Mouse (Mus musculus): ENCODE results near the gene Asic2. TPM values are rescaled to one million over a fixed set of nuclear protein-coding genes. Genes with fewer than 3 reads are reported as not detected.

The Asic2 gene
- polyA plus RNA-seq, 1 experiment from 2014 or later: 8.7 TPM

DNA sequence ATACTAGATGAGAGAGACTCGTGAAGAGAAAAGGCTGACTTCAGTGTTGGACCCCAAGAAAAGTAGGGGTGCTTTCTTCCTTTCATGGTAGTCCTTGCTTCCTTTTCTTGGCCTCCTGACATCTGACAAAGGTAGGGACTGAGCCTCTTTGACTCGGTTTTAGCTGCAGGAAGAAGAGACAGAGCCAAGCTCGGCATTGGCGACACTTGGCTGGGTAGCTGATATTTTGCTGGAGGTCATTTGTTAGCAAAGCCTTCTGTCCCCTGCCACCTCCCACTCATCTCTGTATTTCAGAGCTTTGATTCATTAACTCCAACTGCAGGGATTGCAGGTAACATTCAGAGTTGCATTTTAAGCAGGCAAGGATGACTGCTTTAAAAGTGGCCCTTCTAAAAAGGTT, 762.8 kb downstream of the Asic2 start:
- H3K9me3 ChIP-seq (ENCODE audit: control insufficient read depth, low read length): no peaks in the 10 kb centered on the region
- no peak overlapping the region for H3K27ac ChIP-seq (replicated peaks; ENCODE audit: low read depth, low read length)
- no peak for DNase-seq
- H3K4me1 ChIP-seq (ENCODE audit: control insufficient read depth, insufficient read depth, low read length): no peaks in the 10 kb centered on the region
- no peak overlapping the region for H3K4me3 ChIP-seq (replicated peaks; ENCODE audit: low read depth, low read length)
- H3K27me3 ChIP-seq (ENCODE audit: control insufficient read depth, insufficient read depth, low read length): no peaks in the 10 kb centered on the region
- H3K4me2 ChIP-seq (ENCODE audit: low read length): no peak overlapping the region
- H3K36me3 ChIP-seq (ENCODE audit: control insufficient read depth, insufficient read depth, low read length): no peaks in the 10 kb centered on the region
- ATAC-seq (ENCODE audit: low FRiP score, low TSS enrichment): no peak
- 72% methylated on average over 4 of the region's 4 CpGs for WGBS
- no peak overlapping the region for H3K9ac ChIP-seq (replicated peaks; ENCODE audit: low read length)

DNA sequence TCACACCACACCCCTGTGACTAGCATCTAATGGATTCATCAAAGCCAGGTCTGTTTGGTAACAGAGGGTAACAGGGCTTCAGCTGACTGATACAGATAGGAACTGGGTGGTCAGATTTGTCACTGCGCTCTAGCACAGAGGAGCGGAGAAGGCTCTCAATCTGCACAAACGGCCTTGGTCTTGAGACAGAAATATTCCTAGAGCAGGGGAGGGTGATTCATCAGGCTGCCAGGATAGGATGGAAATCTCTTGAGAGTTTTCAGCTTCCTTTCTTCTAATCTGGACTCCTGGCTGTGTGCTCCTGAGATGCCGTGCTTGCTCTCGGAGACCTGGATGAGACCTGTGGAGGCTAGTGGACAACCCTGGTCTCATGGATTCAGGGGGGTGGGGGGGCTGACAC, 765.7 kb downstream of the Asic2 start:
- Histone ChIP-seq H3K4me2 (ENCODE audit: low read length) (no peak overlapping the region), H3K9me3 (ENCODE audit: control insufficient read depth, low read length) (no peaks in the 10 kb centered on the region), H3K4me3 (replicated peaks; ENCODE audit: low read depth, low read length) (no peak overlapping the region), H3K4me1 (ENCODE audit: control insufficient read depth, insufficient read depth, low read length) (no peaks in the 10 kb centered on the region), H3K36me3 (ENCODE audit: control insufficient read depth, insufficient read depth, low read length) (no peaks in the 10 kb centered on the region), H3K27me3 (ENCODE audit: control insufficient read depth, insufficient read depth, low read length) (no peaks in the 10 kb centered on the region), H3K9ac (replicated peaks; ENCODE audit: low read length) (no peak overlapping the region), H3K27ac (replicated peaks; ENCODE audit: low read depth, low read length) (no peak overlapping the region)
- WGBS: 89% methylated on average over 5 of the region's 5 CpGs
- DNase-seq: no peak
- no peak for ATAC-seq (ENCODE audit: low FRiP score, low TSS enrichment)

DNA sequence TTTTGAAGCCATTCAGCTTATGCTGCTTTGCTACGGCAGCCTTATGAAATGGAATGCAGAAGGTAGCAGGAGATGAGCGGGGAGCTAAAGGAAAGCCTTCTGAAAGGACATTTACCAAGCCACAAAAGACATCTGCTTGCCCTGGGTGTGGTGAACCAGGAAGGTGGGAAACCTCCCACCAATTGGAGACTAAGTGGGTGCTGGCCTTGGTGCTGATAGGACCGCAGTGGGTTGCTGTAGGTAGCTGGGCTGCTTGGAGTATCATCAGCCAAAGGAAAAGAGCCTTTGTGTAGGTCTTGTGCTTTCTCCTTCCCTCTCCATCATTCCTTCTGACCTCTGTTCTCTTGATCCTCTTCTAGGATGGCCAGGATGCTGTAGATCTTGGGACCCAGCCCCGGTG, 774.4 kb downstream of the Asic2 start:
- no peaks in the 10 kb centered on the region for H3K27me3 ChIP-seq (ENCODE audit: control insufficient read depth, insufficient read depth, low read length)
- H3K9me3 ChIP-seq (ENCODE audit: control insufficient read depth, low read length): no peaks in the 10 kb centered on the region
- DNase-seq (no peak), ATAC-seq (ENCODE audit: low FRiP score, low TSS enrichment) (no peak)
- no peaks in the 10 kb centered on the region for H3K4me1 ChIP-seq (ENCODE audit: control insufficient read depth, insufficient read depth, low read length)
- H3K9ac ChIP-seq (replicated peaks; ENCODE audit: low read length): no peak overlapping the region
- H3K36me3 ChIP-seq (ENCODE audit: control insufficient read depth, insufficient read depth, low read length): no peaks in the 10 kb centered on the region
- no peak overlapping the region for H3K27ac ChIP-seq (replicated peaks; ENCODE audit: low read depth, low read length)
- H3K4me2 ChIP-seq (ENCODE audit: low read length): no peak overlapping the region
- H3K4me3 ChIP-seq (replicated peaks; ENCODE audit: low read depth, low read length): no peak overlapping the region
- WGBS: 55% methylated on average over 4 of the region's 4 CpGs

DNA sequence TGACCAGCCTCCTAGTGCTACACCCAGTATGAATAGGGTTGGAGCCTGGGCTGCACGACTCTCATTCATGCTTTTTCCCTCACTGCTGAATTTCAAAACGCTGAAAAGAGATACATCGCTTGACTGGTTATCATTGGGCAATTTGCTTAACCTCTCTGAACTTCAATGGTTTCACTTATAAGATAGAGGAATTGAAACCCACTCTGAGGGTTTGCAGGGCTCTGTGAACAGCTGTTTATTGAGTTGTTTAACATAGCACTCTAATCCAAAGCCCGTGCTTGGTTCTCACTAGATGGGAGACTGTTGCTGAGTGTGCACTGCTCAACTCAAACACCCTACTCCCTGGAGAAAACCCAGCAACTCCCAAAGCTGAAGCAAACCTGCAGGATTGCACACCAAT, 776.1 kb downstream of the Asic2 start:
- no peaks in the 10 kb centered on the region for H3K27me3 ChIP-seq (ENCODE audit: control insufficient read depth, insufficient read depth, low read length)
- no peak overlapping the region for H3K4me2 ChIP-seq (ENCODE audit: low read length)
- no peak overlapping the region for H3K9ac ChIP-seq (replicated peaks; ENCODE audit: low read length)
- H3K4me1 ChIP-seq (ENCODE audit: control insufficient read depth, insufficient read depth, low read length): no peaks in the 10 kb centered on the region
- DNase-seq (no peak), ATAC-seq (ENCODE audit: low FRiP score, low TSS enrichment) (no peak)
- no peaks in the 10 kb centered on the region for H3K36me3 ChIP-seq (ENCODE audit: control insufficient read depth, insufficient read depth, low read length)
- H3K9me3 ChIP-seq (ENCODE audit: control insufficient read depth, low read length): no peaks in the 10 kb centered on the region
- no peak overlapping the region for H3K4me3 ChIP-seq (replicated peaks; ENCODE audit: low read depth, low read length)
- 79% methylated on average over 4 of the region's 4 CpGs for whole genome bisulfite sequencing
- H3K27ac ChIP-seq (replicated peaks; ENCODE audit: low read depth, low read length): no peak overlapping the region

DNA sequence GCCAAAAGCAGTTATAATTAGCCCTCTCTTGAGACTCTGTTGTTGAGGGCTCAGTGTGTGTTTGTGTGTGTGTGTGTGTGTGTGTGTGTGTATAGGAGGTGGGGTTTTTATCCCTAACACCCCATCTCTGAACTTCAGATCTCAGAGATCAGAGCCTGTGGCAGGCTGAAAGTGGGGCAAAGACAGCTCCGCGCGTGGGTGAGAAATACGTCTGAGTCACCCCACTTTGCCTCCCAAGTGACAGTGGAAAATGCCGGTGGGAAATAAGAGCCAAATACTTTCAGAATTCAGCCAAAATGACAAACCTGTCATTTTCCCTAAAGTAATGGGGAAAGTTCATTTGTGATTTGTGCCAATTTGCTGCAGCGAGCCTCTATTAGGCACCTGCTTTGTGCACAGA, 779.2 kb downstream of the Asic2 start:
- H3K4me2 ChIP-seq (ENCODE audit: low read length): no peak overlapping the region
- H3K4me3 ChIP-seq (replicated peaks; ENCODE audit: low read depth, low read length): no peak overlapping the region
- no peaks in the 10 kb centered on the region for H3K36me3 ChIP-seq (ENCODE audit: control insufficient read depth, insufficient read depth, low read length)
- H3K27me3 ChIP-seq (ENCODE audit: control insufficient read depth, insufficient read depth, low read length): no peaks in the 10 kb centered on the region
- DNase-seq: no peak
- no peaks in the 10 kb centered on the region for H3K9me3 ChIP-seq (ENCODE audit: control insufficient read depth, low read length)
- WGBS: 94% methylated on average over 6 of the region's 6 CpGs
- H3K4me1 ChIP-seq (ENCODE audit: control insufficient read depth, insufficient read depth, low read length): no peaks in the 10 kb centered on the region
- H3K9ac ChIP-seq (replicated peaks; ENCODE audit: low read length): no peak overlapping the region
- no peak for ATAC-seq (ENCODE audit: low FRiP score, low TSS enrichment)
- no peak overlapping the region for H3K27ac ChIP-seq (replicated peaks; ENCODE audit: low read depth, low read length)

DNA sequence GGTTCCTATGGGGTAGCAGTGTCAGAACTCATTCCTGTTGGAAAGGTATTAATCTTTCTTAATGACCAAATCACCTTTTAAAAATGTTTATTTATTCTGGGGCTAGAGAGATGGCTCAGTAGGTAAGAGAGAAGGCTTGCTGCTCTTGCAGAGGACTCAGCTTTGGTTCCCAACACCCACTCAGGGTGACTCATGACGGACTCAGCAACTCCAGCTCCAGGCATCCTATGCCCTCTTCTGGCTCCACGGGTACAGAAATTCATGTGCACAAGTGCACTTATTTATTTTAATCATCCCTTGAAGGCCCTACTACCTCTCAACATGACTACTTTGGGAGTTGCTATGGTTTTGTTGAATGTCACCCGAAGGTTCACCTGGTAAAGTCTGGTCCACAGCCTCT, 780.4 kb downstream of the Asic2 start:
- WGBS: 93% methylated on average over 3 of the region's 3 CpGs
- H3K9me3 ChIP-seq (ENCODE audit: control insufficient read depth, low read length): no peaks in the 10 kb centered on the region
- DNase-seq: no peak

DNA sequence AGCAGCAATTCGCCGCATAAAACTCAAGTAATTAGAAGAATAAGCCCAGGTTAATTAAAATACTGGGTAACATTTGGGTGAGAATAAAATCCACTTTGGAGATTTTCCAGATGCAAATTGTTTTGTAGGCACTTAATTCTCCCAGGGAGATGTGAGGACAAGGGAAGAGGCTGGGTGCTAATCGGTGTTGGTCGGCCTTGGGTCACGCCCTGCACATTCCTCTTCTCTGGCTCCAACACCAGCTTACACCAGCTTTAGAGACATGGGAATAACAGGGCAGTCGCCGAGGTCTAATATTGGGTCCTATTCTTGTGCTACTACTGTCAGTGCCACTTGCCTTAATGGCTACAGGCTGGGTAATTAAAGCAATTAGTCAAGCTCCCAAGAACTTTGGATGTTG, 783.5 kb downstream of the Asic2 start:
- Histone ChIP-seq H3K36me3 (ENCODE audit: control insufficient read depth, insufficient read depth, low read length) (no peaks in the 10 kb centered on the region), H3K9me3 (ENCODE audit: control insufficient read depth, low read length) (no peaks in the 10 kb centered on the region), H3K4me2 (ENCODE audit: low read length) (no peak overlapping the region), H3K27ac (replicated peaks; ENCODE audit: low read depth, low read length) (no peak overlapping the region), H3K27me3 (ENCODE audit: control insufficient read depth, insufficient read depth, low read length) (no peaks in the 10 kb centered on the region), H3K9ac (replicated peaks; ENCODE audit: low read length) (no peak overlapping the region), H3K4me1 (ENCODE audit: control insufficient read depth, insufficient read depth, low read length) (no peaks in the 10 kb centered on the region), H3K4me3 (replicated peaks; ENCODE audit: low read depth, low read length) (no peak overlapping the region)
- DNase-seq (no peak), ATAC-seq (ENCODE audit: low FRiP score, low TSS enrichment) (no peak)
- 71% methylated on average over 7 of the region's 7 CpGs for WGBS

More for the DNA sequence above, 780.4 kb downstream of the Asic2 start:
- no peaks in the 10 kb centered on the region for H3K27me3 ChIP-seq (ENCODE audit: control insufficient read depth, insufficient read depth, low read length)
- no peaks in the 10 kb centered on the region for H3K36me3 ChIP-seq (ENCODE audit: control insufficient read depth, insufficient read depth, low read length)
- no peak for ATAC-seq (ENCODE audit: low FRiP score, low TSS enrichment)
- no peak overlapping the region for H3K27ac ChIP-seq (replicated peaks; ENCODE audit: low read depth, low read length)
- no peak overlapping the region for H3K4me3 ChIP-seq (replicated peaks; ENCODE audit: low read depth, low read length)
- no peak overlapping the region for H3K9ac ChIP-seq (replicated peaks; ENCODE audit: low read length)
- no peak overlapping the region for H3K4me2 ChIP-seq (ENCODE audit: low read length)
- H3K4me1 ChIP-seq (ENCODE audit: control insufficient read depth, insufficient read depth, low read length): no peaks in the 10 kb centered on the region

DNA sequence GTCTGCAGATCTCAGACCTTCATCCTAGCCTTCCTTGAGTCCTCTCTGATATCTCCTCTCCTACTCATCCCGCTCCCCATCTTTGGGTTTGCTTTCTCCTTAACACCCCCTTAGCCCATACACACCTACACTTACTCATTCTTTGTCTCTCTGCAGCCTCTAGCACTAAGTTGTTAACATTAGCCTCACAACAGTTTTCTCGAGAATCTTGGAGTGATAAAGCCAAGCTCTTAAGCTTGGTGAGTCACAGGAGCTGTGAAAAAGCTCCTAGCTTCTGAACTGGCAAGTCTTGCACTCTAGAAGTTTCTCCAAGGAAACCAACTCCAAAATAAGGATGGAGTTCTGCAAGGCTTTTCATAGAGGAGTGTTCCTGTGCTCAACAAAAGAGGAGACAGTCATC, 803.4 kb downstream of the Asic2 start:
- no peaks in the 10 kb centered on the region for H3K36me3 ChIP-seq (ENCODE audit: control insufficient read depth, insufficient read depth, low read length)
- peaks cover 4% of the 10 kb centered on the region; the same call in 1 of the 2 replicates for H3K9me3 ChIP-seq (ENCODE audit: control insufficient read depth, low read length)
- H3K27ac ChIP-seq (replicated peaks; ENCODE audit: low read depth, low read length): no peak overlapping the region
- no peak overlapping the region for H3K9ac ChIP-seq (replicated peaks; ENCODE audit: low read length)
- no peaks in the 10 kb centered on the region for H3K4me1 ChIP-seq (ENCODE audit: control insufficient read depth, insufficient read depth, low read length)
- no peak for ATAC-seq (ENCODE audit: low FRiP score, low TSS enrichment)
- no peak overlapping the region for H3K4me3 ChIP-seq (replicated peaks; ENCODE audit: low read depth, low read length)
- no peak for DNase-seq
- WGBS: 83% methylated on average over 2 of the region's 2 CpGs
- H3K4me2 ChIP-seq (ENCODE audit: low read length): no peak overlapping the region
- no peaks in the 10 kb centered on the region for H3K27me3 ChIP-seq (ENCODE audit: control insufficient read depth, insufficient read depth, low read length)

DNA sequence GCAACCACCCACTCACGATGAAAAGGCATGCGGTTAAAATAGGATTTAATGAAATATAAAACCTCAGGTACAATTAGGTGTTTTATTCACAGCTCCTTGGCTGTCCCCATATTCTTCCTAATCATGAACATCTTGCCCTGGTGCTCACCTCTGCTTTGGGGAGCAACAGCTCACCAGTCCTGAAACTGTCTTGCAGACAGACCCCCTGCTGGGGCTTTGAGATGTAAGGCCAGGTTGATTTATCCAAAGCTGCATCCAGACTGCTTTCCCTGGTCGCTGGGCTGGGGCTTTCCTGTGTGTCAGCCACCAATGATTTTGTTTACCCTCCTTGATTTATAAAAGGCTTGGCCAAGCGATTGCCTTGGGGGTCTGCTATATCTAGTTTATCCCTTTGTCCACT, 805.2 kb downstream of the Asic2 start:
- no peaks in the 10 kb centered on the region for H3K36me3 ChIP-seq (ENCODE audit: control insufficient read depth, insufficient read depth, low read length)
- no peak overlapping the region for H3K9ac ChIP-seq (replicated peaks; ENCODE audit: low read length)
- DNase-seq (no peak), ATAC-seq (ENCODE audit: low FRiP score, low TSS enrichment) (no peak)
- H3K4me3 ChIP-seq (replicated peaks; ENCODE audit: low read depth, low read length): no peak overlapping the region
- H3K27ac ChIP-seq (replicated peaks; ENCODE audit: low read depth, low read length): no peak overlapping the region
- no peaks in the 10 kb centered on the region for H3K27me3 ChIP-seq (ENCODE audit: control insufficient read depth, insufficient read depth, low read length)
- no peak overlapping the region for H3K4me2 ChIP-seq (ENCODE audit: low read length)
- H3K4me1 ChIP-seq (ENCODE audit: control insufficient read depth, insufficient read depth, low read length): no peaks in the 10 kb centered on the region
- H3K9me3 ChIP-seq (ENCODE audit: control insufficient read depth, low read length): peaks cover 4% of the 10 kb centered on the region; the same call in 1 of the 2 replicates
- WGBS: 55% methylated on average over 4 of the region's 4 CpGs
